Mouse (Mus musculus) spleen, postnatal 14 days (tissue): ENCODE measurements around the gene Gnmt.

ENCODE experiments used
- DNase-seq, 2 experiments: peaks; one replicate each; pipeline ENCODE4 v3.0.0; 2021 to 2022; ENCODE audit warnings: low spot score in 2 of 2

The Gnmt gene

DNA sequence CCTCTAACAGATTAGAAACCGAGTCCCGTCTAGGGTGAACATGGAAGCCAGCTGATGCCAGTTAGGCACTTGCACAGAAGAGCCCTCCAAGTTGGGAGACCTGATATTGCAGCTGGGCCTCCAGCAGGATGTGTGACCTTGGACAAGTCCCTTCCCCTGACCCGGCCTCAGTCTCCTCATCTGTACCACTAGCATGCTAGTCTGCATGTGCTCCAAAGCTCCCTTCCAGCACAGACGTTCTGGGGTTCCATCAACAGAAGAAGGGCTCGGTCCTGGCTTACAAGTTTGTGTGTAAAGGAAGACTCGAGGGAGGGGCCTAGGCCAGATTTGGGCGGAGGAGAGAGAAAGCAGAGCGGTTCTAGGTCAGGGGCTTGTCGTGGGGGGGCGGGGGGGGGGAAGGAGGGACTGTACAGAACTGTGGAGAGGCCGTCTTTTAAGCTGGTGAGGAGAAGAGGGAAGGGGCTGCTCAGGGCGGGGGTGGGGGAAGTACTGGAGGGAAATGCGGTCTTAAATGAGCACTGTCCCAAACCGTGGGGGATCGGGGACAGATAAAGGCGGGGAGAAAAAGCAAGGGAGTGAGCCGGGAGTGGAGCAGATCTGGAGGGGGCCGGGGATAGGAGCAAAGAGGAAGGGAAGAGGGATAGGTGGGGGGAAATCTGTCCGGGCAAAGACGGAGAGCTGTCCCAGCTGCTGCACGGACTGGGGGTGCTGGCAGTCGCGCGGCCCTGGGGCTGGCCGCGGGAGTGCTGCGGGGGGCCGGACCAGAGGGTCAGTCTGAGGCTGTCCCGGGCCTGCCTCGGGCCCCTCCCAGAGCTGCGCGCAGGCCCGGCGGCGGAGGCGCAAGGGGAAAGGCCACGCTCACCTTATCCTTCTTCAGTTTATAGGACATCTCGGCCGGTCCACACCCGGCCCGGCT lies 24.7 kb downstream of the Gnmt start:
- no peak for DNase-seq

DNA sequence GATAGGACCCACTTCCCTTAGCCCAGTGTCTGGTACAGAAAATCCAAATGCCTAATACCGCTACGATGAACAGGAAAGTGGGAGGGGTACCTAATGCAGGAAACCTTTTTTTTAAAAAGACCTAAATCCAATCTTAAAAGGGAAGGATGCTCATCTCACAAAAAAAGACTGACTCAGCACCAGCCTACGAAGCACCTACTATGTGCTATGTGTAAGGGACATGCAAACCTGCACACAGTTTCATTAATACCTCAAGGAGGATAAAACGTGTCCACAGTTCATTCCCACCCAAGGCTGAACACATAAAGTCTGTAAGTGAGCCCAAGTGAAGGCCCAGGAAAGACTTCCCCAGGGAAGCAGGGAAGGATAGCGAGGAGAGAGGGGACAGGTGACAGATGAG lies 26.5 kb downstream of the Gnmt start:
- DNase-seq = no peak

DNA sequence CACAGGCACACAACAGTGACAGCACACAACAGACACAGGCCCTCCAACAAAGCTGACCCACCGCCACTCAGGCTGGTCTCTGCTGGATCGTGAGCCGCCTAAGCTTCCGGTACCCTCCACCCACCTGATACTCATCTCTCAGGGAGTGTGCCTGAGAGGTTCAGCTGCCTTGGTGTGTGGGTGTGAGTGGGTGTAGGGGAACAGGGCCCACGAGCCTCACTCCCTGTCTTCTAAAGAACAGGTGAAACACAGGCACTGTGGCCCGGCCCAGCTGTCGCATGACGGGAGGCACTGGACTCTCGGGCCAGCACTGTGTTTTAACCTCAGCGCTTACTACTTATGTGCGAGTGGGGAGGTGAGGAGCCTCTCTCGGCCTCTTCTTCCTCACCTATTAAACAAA lies 26.9 kb downstream of the Gnmt start:
- no peak for DNase-seq

DNA sequence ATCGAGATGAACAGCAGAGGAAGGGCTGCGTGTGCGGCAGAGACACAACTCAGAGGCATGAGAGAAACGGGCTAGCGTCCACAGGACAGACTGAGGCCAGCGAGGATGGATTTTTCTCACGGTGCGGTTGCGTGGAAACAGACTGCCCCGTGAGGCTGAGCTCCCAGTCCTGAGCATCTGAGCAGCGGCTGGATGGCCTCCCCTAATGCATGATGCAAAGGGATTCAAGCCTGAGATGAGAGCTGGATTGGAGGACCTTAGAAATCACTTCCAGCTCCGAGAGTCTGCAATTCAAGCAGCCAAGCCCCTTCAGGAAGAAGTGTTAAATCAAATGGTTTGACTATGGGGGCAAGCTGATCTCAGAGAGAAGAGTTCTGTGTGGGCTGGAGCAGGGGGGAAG lies 27.5 kb downstream of the Gnmt start:
- DNase-seq = no peak

DNA sequence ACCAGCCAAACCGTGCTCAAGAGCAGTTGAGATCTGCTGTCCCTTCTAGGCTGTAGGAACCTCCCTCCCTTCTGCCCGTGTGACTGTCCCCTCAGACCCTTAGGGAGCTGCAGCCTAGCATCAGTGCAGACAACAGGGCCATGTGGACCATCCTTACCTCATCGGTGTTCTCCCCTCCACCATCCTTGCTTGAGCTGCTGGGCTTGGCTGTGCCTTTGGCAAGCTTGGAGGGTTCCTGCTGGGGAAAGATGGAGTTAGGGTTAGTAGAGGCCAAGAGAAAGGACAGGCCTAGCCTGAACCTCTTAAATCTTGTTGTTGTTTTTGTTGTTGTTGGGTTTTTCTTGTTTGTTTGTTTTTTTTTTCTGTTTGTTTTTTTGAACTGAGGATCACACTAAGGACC lies 29.1 kb downstream of the Gnmt start:
- no peak for DNase-seq

DNA sequence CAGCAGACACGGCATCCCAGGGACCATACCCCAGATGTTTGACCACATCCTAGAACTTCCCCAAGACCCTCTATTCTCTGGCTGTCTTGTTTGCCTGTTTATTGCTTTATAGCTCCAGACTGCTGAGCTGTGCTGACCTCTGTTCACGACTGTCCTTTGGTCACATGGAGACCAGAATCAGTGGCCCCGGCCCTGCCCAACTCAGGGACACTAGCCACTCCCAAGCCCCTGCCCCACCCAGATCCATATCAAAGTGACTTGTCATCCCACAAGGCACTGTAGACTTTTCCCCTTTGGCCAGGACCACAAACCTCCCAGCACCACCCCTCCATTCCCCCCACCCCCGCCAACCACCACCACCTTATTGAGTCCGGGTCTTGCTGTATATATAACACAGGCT lies 29.7 kb downstream of the Gnmt start:
- DNase-seq = no peak

DNA sequence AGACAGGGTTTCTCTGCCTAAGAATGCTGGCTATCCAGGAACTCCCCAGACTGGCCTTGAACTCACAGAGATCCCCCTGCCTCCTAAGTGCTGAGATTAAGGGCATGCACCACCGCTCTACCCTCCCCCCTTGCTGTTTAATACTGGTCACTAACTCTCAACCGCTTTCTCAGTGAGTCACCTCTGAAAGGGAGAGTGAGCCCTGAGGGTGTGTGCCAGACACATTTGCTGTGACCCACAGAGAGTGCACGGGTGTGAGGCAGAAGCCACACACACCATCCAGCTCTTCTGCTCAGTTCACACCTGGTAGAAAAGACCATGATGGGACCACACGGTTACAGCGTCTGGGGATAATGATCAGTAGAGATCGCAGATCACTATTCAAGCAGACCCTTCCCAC lies 30.5 kb downstream of the Gnmt start:
- DNase-seq = no peak

DNA sequence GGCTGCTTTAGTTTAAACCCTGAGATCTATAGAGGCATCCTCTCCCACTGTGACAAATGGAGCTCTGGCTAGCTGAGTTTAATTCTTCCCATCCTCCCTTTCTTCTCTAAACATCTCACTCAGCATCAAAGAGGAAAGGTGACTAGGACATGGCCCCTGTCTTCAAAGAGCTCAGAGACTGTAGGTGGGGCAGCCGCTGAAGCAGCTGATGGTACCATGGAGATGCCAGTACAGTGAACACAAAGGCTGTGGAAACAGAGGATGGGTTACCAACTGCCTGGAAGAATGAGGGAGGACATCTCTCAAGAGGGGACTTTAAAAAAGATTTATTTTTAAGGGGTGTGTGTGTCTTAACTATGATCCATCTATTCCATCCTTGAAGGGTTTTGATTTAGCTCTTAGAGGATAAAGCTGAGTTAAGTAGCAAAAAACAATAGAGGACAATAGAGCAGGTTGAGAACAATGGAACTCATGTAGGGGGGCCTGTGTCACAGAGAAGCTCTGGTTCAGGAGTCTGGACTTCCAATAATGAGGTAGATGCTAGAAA lies 34.4 kb downstream of the Gnmt start:
- DNase-seq = no peak

DNA sequence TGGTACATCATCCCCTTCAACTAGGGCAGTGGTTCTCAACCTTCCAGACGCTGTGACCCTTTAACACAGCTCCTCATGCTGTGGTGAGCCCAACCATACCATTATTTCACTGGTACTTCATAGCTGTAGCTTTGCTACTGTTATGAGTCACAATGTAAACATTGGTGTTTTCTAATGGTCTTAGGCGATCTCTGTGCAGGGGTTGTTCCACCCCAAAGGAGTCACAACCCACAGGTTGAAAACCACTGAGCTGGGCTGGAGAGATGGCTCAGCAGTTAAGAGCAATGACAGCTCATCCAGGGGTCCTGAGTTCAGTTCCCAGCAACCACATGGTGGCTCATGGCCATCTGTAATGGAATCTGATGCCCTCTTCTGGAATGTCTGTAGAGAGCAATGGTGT lies 37.6 kb downstream of the Gnmt start:
- DNase-seq = no peak

DNA sequence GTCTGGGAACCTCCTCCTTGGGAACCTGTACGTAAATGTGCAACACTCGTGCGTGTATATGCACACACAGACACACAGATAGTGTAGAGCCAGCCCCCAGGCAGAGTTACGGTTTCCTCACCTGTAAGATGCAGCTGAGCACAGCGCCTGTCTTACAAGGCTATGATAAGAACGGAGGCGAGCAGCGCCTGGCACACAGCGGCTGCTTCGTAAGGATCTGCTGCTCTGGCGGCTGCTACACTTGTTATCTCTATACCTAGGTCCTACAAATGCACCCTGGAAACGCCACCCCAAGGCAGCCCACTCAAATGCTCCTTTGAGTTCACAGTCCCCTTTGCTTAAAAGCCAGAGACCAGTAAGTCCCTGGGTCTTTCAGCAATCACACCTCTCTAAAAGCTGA lies 38.3 kb downstream of the Gnmt start:
- DNase-seq = no peak

DNA sequence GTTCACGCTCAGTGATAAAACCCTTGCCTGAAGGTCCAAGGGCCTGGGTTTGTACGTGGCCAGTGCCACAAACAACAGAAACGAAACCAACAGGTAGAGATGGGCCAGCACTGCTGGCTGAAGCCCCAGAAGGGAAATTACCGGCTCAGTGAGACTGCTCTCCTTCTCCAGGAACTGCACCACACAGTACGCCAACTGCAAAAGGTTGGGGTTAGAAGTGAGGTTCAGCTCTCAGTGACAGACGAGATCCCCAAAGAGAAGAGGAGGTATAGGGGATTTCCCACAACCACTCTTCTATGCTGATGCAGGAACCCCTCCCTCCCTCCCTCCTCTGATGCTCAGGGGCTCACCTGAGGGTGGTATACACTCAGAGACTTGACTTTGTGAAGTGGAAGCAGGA lies 43.1 kb downstream of the Gnmt start:
- no peak for DNase-seq

DNA sequence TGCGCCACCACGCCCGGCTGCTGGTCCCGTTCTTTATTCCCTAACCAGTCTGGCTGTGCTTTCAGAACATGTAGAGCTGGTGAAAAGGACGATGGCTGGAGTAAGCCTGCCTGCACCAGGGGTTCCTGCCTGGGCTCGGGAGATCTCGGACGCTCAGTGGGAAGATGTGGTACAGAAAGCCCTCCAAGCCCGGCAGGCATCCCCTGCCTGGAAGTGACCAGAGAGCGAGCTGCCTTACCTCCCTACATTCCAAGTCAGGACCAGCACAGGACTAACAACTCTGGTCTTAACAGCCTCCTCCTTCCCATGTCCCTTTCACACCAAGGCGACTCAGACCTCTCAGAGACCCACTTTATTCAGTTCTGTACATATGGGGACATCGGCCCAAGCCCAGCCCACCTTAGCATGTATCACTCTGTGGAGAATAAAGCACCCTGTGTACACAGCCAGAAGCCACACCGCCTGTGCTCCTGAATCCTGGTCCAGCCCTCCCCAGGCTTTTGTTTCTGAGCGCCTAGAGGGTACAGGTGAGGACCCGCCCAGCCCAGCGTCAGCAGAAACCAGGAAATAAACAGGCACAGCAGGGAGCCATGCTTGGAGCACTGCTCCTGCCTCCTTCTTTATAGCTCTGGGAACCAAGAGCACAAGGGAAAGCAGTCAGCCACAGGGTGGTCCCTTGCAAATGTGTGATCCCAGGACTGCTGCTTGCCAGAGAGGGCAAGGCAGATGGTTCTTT lies 46.1 kb downstream of the Gnmt start:
- no peak for DNase-seq

DNA sequence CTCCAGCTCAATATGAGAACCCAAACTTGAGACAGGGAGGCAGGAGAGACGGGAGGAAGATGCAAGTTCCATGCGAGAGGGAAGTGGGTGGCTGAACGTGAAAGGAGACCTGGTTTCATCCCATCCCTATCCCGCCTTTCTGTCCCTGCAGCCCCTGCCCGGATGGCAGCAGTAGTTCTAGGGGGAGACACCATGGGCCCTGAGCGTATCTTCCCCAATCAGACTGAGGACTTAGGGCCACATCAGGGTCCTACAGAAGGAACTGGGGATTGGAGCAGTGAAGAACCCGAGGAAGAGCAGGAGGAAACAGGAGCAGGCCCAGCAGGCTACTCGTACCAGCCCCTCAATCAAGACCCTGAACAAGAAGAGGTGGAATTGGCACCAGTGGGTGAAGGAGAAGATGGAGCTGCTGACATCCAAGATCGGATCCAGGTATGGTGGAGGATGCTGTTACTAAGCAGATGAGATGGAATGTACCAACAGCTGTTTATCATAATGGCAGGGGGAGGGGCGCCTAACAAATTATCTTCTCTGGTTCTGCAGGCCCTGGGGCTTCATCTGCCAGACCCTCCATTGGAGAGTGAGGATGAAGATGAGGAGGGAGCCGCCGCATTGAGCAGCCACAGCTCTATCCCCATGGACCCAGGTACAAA lies 47.4 kb downstream of the Gnmt start:
- DNase-seq = no peak

DNA sequence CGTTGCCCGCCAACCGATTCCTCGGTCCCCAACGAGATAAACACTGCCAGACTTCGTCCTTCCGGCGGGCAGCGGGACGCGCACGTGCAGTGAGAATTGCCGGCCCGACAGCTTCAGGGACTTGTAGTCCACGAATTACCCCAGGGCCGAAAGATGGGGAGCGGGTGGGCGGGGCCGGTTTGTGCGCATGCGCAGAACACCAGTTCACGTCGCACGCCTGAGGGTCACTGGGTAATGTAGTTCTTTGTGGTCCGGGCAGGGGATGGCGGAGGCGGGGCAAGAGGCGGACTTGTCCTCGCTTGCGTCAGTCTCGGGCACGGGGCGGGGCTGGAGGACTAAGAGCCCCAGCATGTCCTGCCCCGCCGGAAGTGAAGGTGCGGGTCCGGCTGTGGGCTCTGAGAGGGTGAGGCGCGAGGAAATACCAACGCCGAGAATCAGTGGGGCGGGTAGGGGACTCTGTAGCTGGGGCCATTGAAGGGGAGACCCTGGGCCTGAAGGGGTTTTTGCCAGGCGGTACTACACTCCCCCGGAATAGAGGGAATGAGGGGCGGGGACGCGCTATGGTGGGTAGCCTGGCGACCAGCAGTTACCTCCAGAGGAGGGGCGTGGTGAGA lies 48.1 kb downstream of the Gnmt start, which contains the start of gene Klhdc3:
Klhdc3 (minus strand) TSS at position 155 of the 614 bp plus-strand sequence.
- peak; percentile 95 for DNase-seq

DNA sequence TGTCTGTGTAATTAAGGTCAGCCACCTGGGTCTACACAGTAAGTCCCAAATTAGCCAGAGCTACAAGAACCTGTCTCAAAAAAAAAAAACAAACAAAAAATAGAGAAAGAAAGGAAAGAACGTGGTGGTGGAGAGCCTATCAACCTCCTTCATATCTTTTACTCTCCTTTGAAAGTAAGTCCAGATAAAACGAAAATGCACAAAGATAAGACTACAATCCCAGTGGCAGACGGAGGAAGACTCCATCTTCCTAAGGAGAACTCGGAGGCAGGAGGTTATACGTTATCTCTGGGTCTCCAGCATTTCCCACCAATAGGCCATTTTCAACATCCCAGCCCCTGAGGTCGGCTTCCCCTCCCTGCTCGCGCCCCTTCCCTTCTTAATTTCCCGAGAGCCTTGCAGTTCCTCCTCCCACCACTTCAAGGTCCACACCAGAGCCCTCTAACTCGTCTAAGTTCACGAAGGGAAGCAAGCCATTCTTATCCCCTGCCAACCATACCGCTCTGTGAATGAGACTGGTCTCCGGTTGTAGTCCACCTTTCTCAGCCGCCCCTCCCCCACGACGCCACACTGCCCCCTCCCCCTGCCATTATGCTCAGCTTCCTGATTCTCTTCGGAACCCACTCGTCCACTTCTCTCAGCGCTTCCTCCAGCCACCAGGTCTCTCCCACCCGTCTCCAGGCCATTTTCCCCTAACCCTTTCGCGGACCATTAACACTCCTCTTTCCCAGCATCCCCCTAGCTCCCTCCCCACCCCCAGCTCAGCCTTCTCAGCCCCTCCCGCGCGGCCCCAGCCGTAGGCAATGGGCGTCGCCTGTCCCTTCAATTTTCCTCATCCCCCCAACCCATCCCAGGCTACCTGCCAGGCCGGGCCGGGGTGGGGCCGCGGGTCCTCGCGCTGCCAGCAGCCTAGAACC lies 48.9 kb downstream of the Gnmt start:
- DNase-seq = peak in 1 of 2 experiments; percentile 20

DNA sequence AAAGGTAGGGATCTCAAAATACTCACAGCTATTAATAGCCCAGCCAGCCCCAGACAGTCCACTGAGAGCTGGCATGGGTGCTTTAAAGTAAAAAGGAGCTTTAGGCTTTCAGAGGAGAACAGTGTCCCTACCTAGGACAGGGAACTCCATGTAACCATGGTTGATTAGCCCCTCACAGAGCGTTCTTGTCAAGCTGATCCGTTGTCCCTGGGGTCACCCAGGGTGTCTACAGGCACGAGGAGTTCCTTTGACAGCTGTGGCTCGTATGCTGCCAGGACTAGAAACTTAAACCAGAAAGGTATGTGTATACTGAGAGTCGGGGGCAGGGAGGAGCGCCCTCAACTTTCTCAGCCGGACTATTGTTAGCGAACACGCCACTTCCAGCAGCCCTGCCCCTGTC lies 50.1 kb downstream of the Gnmt start:
- no peak for DNase-seq

DNA sequence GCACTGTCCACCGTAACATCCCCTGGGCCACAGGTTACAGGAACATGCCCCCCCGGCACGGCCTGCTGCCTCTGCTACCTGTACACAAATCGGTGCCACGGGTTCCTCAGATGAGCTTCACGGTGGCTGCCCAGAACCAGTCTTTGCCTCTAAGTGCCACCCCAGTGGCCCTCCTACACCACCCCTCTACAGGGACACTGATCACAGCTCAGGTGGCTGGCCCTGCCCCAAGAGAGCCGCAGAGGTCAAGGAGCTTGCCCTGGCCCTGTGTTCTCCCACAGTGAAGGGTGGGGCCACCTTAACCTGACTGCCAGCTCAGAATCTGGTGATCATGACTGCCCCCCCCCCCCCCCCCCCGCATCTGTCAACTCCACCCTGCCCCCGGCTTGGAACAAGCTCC lies 50.6 kb downstream of the Gnmt start, which contains the start of gene Mea1:
Mea1 (plus strand) TSS at position 378 of the 400 bp plus-strand sequence.
- no peak for DNase-seq
